Mouse (Mus musculus): ENCODE measurements around the gene Zic5.

Zic5 gene

GRCm38 (mm10) chr14:122449601-122450495 lies 15.6 kb downstream of the Zic5 start:
- in situ Hi-C loops (cut with MboI, MseI) = no loop called here

GRCm38 (mm10) chr14:122436850-122437249 lies 28.6 kb downstream of the Zic5 start:
- in situ Hi-C loops (cut with MboI, MseI) = no loop called here

GRCm38 (mm10) chr14:122434039-122434438 lies 31.4 kb downstream of the Zic5 start:
- in situ Hi-C loops (cut with MboI, MseI) = no loop called here

- in situ Hi-C loops (cut with MboI, MseI) = no loop called here
These were observed 32.9 kb downstream of the Zic5 start for GRCm38 (mm10) chr14:122432558-122432957.

- in situ Hi-C loops (cut with MboI, MseI) = no loop called here
These were observed 37.8 kb downstream of the Zic5 start for GRCm38 (mm10) chr14:122427654-122428053.

GRCm38 (mm10) chr14:122427204-122427560 lies 38.3 kb downstream of the Zic5 start:
- in situ Hi-C loops (cut with MboI, MseI) = no loop called here

GRCm38 (mm10) chr14:122426529-122427203 lies 38.8 kb downstream of the Zic5 start:
- in situ Hi-C loops (cut with MboI, MseI) = no loop called here

GRCm38 (mm10) chr14:122424441-122424840 lies 41.0 kb downstream of the Zic5 start:
- in situ Hi-C loops (cut with MboI, MseI) = no loop called here

GRCm38 (mm10) chr14:122416166-122416771 lies 49.2 kb downstream of the Zic5 start:
- in situ Hi-C loops (cut with MboI, MseI) = no loop called here

GRCm38 (mm10) chr14:122414786-122415185 lies 50.7 kb downstream of the Zic5 start:
- in situ Hi-C loops (cut with MboI, MseI) = no loop called here

GRCm38 (mm10) chr14:122413542-122413928 lies 51.9 kb downstream of the Zic5 start:
- in situ Hi-C loops (cut with MboI, MseI) = no loop called here

- in situ Hi-C loops (cut with MboI, MseI) = no loop called here
These were observed 52.5 kb downstream of the Zic5 start for GRCm38 (mm10) chr14:122412841-122413541.
